Mouse (Mus musculus): ENCODE measurements at regions not wholly inside any gene's neighbourhood (a gene's known extent, or its start where the extent isn't known, plus 50 kb on each side); places are given as distances from the start of the nearest gene placed in this dataset.

- H3K4me3 ChIP-seq (replicated peaks; ENCODE audit: low read length): no peak overlapping the region
- H3K9ac ChIP-seq (ENCODE audit: low read length): no peak overlapping the region
- ATAC-seq (ENCODE audit: insufficient read depth, low FRiP score): no peak
- no peaks in the 10 kb centered on the region for H3K4me1 ChIP-seq (ENCODE audit: control insufficient read depth, insufficient read depth, low read length)
- no peak overlapping the region for H3K4me2 ChIP-seq (ENCODE audit: low read depth, low read length)
- 90% methylated on average over 7 of the region's 7 CpGs for WGBS
- no peaks in the 10 kb centered on the region for H3K9me3 ChIP-seq (replicated peaks; ENCODE audit: control insufficient read depth, low read length)
- no peaks in the 10 kb centered on the region for H3K36me3 ChIP-seq (ENCODE audit: control insufficient read depth, insufficient read depth, low read length)
- no peak overlapping the region for H3K27ac ChIP-seq (ENCODE audit: low read length)
- no peaks in the 10 kb centered on the region for H3K27me3 ChIP-seq (ENCODE audit: control insufficient read depth, insufficient read depth, low read length)
Measured at GRCm38 (mm10) chr2:169429411-169429810, 158.1 kb downstream of the Gm11011 start.

GRCm38 (mm10) chr2:169424166-169424920 lies 163.2 kb downstream of the Gm11011 start:
- no peak for ATAC-seq (ENCODE audit: insufficient read depth, low FRiP score)
- Histone ChIP-seq H3K4me2 (ENCODE audit: low read depth, low read length) (no peak overlapping the region), H3K4me3 (replicated peaks; ENCODE audit: low read length) (no peak overlapping the region), H3K36me3 (ENCODE audit: control insufficient read depth, insufficient read depth, low read length) (no peaks in the 10 kb centered on the region), H3K9me3 (replicated peaks; ENCODE audit: control insufficient read depth, low read length) (no peaks in the 10 kb centered on the region), H3K9ac (ENCODE audit: low read length) (no peak overlapping the region), H3K27me3 (ENCODE audit: control insufficient read depth, insufficient read depth, low read length) (no peaks in the 10 kb centered on the region), H3K27ac (ENCODE audit: low read length) (no peak overlapping the region), H3K4me1 (ENCODE audit: control insufficient read depth, insufficient read depth, low read length) (no peaks in the 10 kb centered on the region)
- 63% methylated on average over 12 of the region's 12 CpGs for WGBS

- H3K4me2 ChIP-seq (ENCODE audit: low read depth, low read length): no peak overlapping the region
- ATAC-seq (ENCODE audit: insufficient read depth, low FRiP score): no peak
- H3K27me3 ChIP-seq (ENCODE audit: control insufficient read depth, insufficient read depth, low read length): no peaks in the 10 kb centered on the region
- H3K4me3 ChIP-seq (replicated peaks; ENCODE audit: low read length): no peak overlapping the region
- no peaks in the 10 kb centered on the region for H3K9me3 ChIP-seq (replicated peaks; ENCODE audit: control insufficient read depth, low read length)
- 74% methylated on average over 6 of the region's 6 CpGs for WGBS
- H3K4me1 ChIP-seq (ENCODE audit: control insufficient read depth, insufficient read depth, low read length): no peaks in the 10 kb centered on the region
- no peak overlapping the region for H3K9ac ChIP-seq (ENCODE audit: low read length)
- no peak overlapping the region for H3K27ac ChIP-seq (ENCODE audit: low read length)
- no peaks in the 10 kb centered on the region for H3K36me3 ChIP-seq (ENCODE audit: control insufficient read depth, insufficient read depth, low read length)
Measured at GRCm38 (mm10) chr2:169412361-169412760, 175.2 kb downstream of the Gm11011 start.

- Histone ChIP-seq H3K9ac (ENCODE audit: low read length) (no peak overlapping the region), H3K27me3 (ENCODE audit: control insufficient read depth, insufficient read depth, low read length) (no peaks in the 10 kb centered on the region), H3K27ac (ENCODE audit: low read length) (no peak overlapping the region), H3K4me1 (ENCODE audit: control insufficient read depth, insufficient read depth, low read length) (no peaks in the 10 kb centered on the region), H3K36me3 (ENCODE audit: control insufficient read depth, insufficient read depth, low read length) (no peaks in the 10 kb centered on the region), H3K9me3 (replicated peaks; ENCODE audit: control insufficient read depth, low read length) (0 out of 2 replicates have a peak, but pooled peaks cover 4% of the 10 kb centered on the region), H3K4me2 (ENCODE audit: low read depth, low read length) (no peak overlapping the region), H3K4me3 (replicated peaks; ENCODE audit: low read length) (no peak overlapping the region)
- ATAC-seq (ENCODE audit: insufficient read depth, low FRiP score): no peak
- 35% methylated on average over 3 of the region's 3 CpGs for WGBS
Measured at GRCm38 (mm10) chr2:169410080-169410479, 177.5 kb downstream of the Gm11011 start.

GRCm38 (mm10) chr2:169404908-169405690 lies 182.4 kb downstream of the Gm11011 start:
- no peak overlapping the region for H3K4me2 ChIP-seq (ENCODE audit: low read depth, low read length)
- ATAC-seq (ENCODE audit: insufficient read depth, low FRiP score): no peak
- peaks cover 4% of the 10 kb centered on the region; the same call in 1 of the 2 replicates for H3K9me3 ChIP-seq (replicated peaks; ENCODE audit: control insufficient read depth, low read length)
- no peaks in the 10 kb centered on the region for H3K36me3 ChIP-seq (ENCODE audit: control insufficient read depth, insufficient read depth, low read length)
- H3K4me3 ChIP-seq (replicated peaks; ENCODE audit: low read length): no peak overlapping the region
- H3K9ac ChIP-seq (ENCODE audit: low read length): no peak overlapping the region
- no peaks in the 10 kb centered on the region for H3K4me1 ChIP-seq (ENCODE audit: control insufficient read depth, insufficient read depth, low read length)
- no peaks in the 10 kb centered on the region for H3K27me3 ChIP-seq (ENCODE audit: control insufficient read depth, insufficient read depth, low read length)
- H3K27ac ChIP-seq (ENCODE audit: low read length): no peak overlapping the region
- 28% methylated on average over 6 of the region's 6 CpGs for WGBS

- H3K27me3 ChIP-seq (ENCODE audit: control insufficient read depth, insufficient read depth, low read length): no peaks in the 10 kb centered on the region
- H3K4me2 ChIP-seq (ENCODE audit: low read depth, low read length): no peak overlapping the region
- no peaks in the 10 kb centered on the region; the same call in 1 of the 2 replicates for H3K9me3 ChIP-seq (replicated peaks; ENCODE audit: control insufficient read depth, low read length)
- no peak for ATAC-seq (ENCODE audit: insufficient read depth, low FRiP score)
- H3K9ac ChIP-seq (ENCODE audit: low read length): no peak overlapping the region
- H3K4me1 ChIP-seq (ENCODE audit: control insufficient read depth, insufficient read depth, low read length): no peaks in the 10 kb centered on the region
- H3K4me3 ChIP-seq (replicated peaks; ENCODE audit: low read length): no peak overlapping the region
- 63% methylated on average over 6 of the region's 6 CpGs for WGBS
- H3K36me3 ChIP-seq (ENCODE audit: control insufficient read depth, insufficient read depth, low read length): no peaks in the 10 kb centered on the region
- H3K27ac ChIP-seq (ENCODE audit: low read length): no peak overlapping the region
Measured at GRCm38 (mm10) chr2:169397758-169398157, 189.8 kb downstream of the Gm11011 start.

- Histone ChIP-seq H3K4me1 (ENCODE audit: control insufficient read depth, insufficient read depth, low read length) (no peaks in the 10 kb centered on the region), H3K27ac (ENCODE audit: low read length) (no peak overlapping the region), H3K27me3 (ENCODE audit: control insufficient read depth, insufficient read depth, low read length) (no peaks in the 10 kb centered on the region), H3K4me2 (ENCODE audit: low read depth, low read length) (no peak overlapping the region), H3K4me3 (replicated peaks; ENCODE audit: low read length) (no peak overlapping the region), H3K9me3 (replicated peaks; ENCODE audit: control insufficient read depth, low read length) (no peaks in the 10 kb centered on the region), H3K9ac (ENCODE audit: low read length) (no peak overlapping the region), H3K36me3 (ENCODE audit: control insufficient read depth, insufficient read depth, low read length) (no peaks in the 10 kb centered on the region)
- WGBS: 79% methylated on average over 4 of the region's 4 CpGs
- ATAC-seq (ENCODE audit: insufficient read depth, low FRiP score): no peak
Measured at GRCm38 (mm10) chr2:169397013-169397412, 190.5 kb downstream of the Gm11011 start.

- H3K4me1 ChIP-seq (ENCODE audit: control insufficient read depth, insufficient read depth, low read length): no peaks in the 10 kb centered on the region
- 90% methylated on average over 4 of the region's 4 CpGs for WGBS
- H3K27ac ChIP-seq (ENCODE audit: low read length): no peak overlapping the region
- H3K4me3 ChIP-seq (replicated peaks; ENCODE audit: low read length): no peak overlapping the region
- H3K9me3 ChIP-seq (replicated peaks; ENCODE audit: control insufficient read depth, low read length): no peaks in the 10 kb centered on the region
- no peaks in the 10 kb centered on the region for H3K36me3 ChIP-seq (ENCODE audit: control insufficient read depth, insufficient read depth, low read length)
- no peak overlapping the region for H3K9ac ChIP-seq (ENCODE audit: low read length)
- ATAC-seq (ENCODE audit: insufficient read depth, low FRiP score): no peak
- no peak overlapping the region for H3K4me2 ChIP-seq (ENCODE audit: low read depth, low read length)
- no peaks in the 10 kb centered on the region for H3K27me3 ChIP-seq (ENCODE audit: control insufficient read depth, insufficient read depth, low read length)
Measured at GRCm38 (mm10) chr2:169396294-169396693, 191.3 kb downstream of the Gm11011 start.

GRCm38 (mm10) chr2:169389611-169390010 lies 197.9 kb downstream of the Gm11011 start:
- Histone ChIP-seq H3K27me3 (ENCODE audit: control insufficient read depth, insufficient read depth, low read length) (no peaks in the 10 kb centered on the region), H3K9ac (ENCODE audit: low read length) (no peak overlapping the region), H3K9me3 (replicated peaks; ENCODE audit: control insufficient read depth, low read length) (no peaks in the 10 kb centered on the region), H3K4me1 (ENCODE audit: control insufficient read depth, insufficient read depth, low read length) (no peaks in the 10 kb centered on the region), H3K4me3 (replicated peaks; ENCODE audit: low read length) (no peak overlapping the region), H3K4me2 (ENCODE audit: low read depth, low read length) (no peak overlapping the region), H3K27ac (ENCODE audit: low read length) (no peak overlapping the region), H3K36me3 (ENCODE audit: control insufficient read depth, insufficient read depth, low read length) (no peaks in the 10 kb centered on the region)
- 77% methylated on average over 4 of the region's 4 CpGs for WGBS
- ATAC-seq (ENCODE audit: insufficient read depth, low FRiP score): no peak

Measured in stomach, embryonic 16.5 days (tissue).